Mouse (Mus musculus): ENCODE data around the gene D430042O09Rik.

The D430042O09Rik gene

DNA sequence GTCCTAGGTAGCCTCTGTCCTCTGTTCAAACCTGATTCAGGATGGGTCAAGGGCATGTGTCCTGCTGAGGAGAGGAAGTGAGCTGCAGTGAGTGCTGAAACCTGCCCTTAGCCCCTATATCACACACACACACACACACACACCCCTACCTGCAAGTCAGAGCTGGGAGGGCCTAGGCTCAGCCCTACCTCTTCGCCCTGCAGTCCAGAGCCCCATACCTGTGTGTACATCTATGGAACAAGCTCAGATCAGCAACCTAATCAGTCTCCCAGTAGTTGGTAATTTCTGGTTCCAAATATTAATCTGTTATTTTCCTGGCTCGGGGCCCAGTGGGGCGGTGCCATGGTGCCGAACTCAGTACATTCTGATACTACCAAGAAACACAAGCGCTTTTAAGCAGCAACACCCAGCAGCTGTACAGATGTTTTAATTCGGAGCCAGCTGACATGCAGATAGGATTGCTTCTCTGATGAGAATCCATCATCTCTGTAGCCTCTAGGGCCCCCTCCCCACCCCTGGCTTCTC is 166.3 kb downstream of the D430042O09Rik start:
- DNase-seq (ENCODE audit: low spot score in 2 of 2), result no peak

GRCm38 (mm10) chr7:125878040-125878439 is 170.4 kb downstream of the D430042O09Rik start:
- no peak for DNase-seq (ENCODE audit: low spot score in 2 of 2)

GRCm38 (mm10) chr7:125883232-125883631 is 175.5 kb downstream of the D430042O09Rik start:
- DNase-seq (ENCODE audit: low spot score in 2 of 2), result no peak

- no peak for DNase-seq (ENCODE audit: low spot score in 2 of 2)
Observed at GRCm38 (mm10) chr7:125886116-125886680, 178.5 kb downstream of the D430042O09Rik start.

- DNase-seq (ENCODE audit: low spot score in 2 of 2), result no peak
Observed at GRCm38 (mm10) chr7:125887124-125887523, 179.4 kb downstream of the D430042O09Rik start.

GRCm38 (mm10) chr7:125887761-125888160 is 180.1 kb downstream of the D430042O09Rik start:
- no peak for DNase-seq (ENCODE audit: low spot score in 2 of 2)

DNA sequence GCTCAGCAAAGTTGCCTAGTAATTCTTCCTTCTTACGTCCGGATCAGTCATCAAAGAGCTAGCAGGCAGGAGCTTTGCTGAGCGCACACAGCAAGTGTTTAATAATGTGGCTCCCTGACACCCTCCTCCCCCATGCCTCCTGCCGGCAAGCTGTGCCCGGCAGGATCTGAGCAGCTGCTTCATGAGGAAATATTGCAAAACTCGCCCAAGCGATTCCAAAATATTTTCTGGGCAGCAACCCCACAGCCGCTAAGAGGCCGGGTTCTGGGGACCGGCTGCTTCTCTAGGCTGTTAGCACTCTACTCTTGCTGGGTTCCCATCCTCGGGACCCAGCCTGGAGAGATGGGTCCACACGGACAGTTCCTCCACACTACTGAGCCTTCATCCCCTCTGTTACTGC is 180.7 kb downstream of the D430042O09Rik start:
- DNase-seq (ENCODE audit: low spot score in 2 of 2), result peak in 1 of 2 experiments; percentile 30

DNA sequence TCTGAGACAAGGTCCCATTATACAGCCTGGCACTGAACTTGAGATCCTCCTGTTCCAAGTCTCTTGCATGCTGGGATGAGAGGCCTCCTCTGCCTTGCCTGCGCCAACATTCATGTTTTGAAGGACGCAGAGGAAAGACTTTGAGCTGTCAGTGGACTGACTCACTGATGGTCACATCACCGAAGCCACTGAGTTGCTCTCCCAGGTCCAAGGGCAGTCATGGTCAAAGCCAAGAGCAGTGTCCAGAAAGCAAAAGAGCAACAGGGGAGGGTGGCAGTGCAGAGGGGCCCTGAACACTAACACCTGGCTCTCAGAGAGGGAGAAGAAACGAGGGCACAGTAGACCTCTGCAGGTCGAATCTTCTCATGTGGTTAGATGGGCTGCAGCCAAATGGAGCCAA is 185.9 kb downstream of the D430042O09Rik start:
- DNase-seq (ENCODE audit: low spot score in 2 of 2), result no peak

- DNase-seq (ENCODE audit: low spot score in 2 of 2), result no peak
Observed at GRCm38 (mm10) chr7:125897059-125897458, 189.4 kb downstream of the D430042O09Rik start.

- DNase-seq (ENCODE audit: low spot score in 2 of 2), result no peak
Observed at GRCm38 (mm10) chr7:125899036-125899435, 191.3 kb downstream of the D430042O09Rik start.

DNA sequence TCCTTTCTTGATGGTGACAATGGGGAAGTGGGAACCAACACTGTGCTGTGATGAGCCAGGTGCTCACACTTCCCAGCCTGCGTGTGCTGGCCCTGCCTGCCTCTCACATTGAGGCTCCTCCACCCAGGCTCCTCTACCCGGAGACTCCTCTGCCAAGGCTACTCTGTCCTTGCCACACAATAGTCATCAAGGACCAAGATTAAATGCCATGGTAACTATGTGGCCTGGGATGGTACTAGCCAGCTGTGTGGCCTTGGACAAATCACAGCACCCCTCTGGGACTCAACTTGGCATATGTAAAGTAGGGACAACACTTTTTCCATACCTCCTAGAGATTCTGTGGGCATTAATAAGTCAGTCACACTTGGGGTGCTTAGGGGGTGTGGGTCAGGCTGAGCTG is 192.2 kb downstream of the D430042O09Rik start:
- no peak for DNase-seq (ENCODE audit: low spot score in 2 of 2)

GRCm38 (mm10) chr7:125900386-125901161 is 192.9 kb downstream of the D430042O09Rik start:
- DNase-seq (ENCODE audit: low spot score in 2 of 2), result no peak

- DNase-seq (ENCODE audit: low spot score in 2 of 2), result no peak
Observed at GRCm38 (mm10) chr7:125920801-125921200, 213.1 kb downstream of the D430042O09Rik start.

DNA sequence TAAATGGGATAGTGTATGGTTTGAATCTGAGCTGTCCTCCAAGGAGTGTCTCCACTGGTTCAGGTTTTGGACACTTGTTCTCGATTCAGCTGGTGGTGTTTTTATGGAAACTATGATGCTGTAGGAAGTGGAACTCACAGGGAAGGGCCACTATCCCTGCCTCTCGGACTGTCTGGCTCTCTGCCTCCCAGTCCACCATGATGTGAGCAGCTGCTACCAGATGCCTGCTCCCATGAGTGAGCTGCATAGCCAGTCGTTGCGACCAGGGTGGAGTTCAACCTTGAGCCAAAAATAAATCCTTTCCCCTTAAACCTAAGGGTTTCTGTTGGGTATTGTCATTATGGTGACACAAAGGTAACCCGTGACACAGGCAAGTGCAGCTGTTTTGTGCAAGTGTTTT is 216.4 kb downstream of the D430042O09Rik start:
- no peak for DNase-seq (ENCODE audit: low spot score in 2 of 2)

Data from cerebellum, postnatal 4 days (tissue).